Mouse (Mus musculus) limb, embryonic 10.5 days (tissue): ENCODE measurements around the gene Znhit6. TPM values are rescaled to one million over a fixed set of nuclear protein-coding genes. Genes with fewer than 3 reads are reported as not detected.

ENCODE experiments used
- DNase-seq: peaks from one replicate; pipeline ENCODE4 v3.0.0-alpha.2; 2017; ENCODE audit warnings: low spot score
- H3K27ac ChIP-seq: fragments of 300-500 bp; sonication (generic); 2 replicates; pipeline ENCODE4 v1.5.1; 2016; ENCODE audit warnings: mild to moderate bottlenecking
- H3K27me3 ChIP-seq: fragments of 300-500 bp; sonication (generic); 2 replicates; pipeline ENCODE4 v1.6.1; 2016; ENCODE audit warnings: low read depth, mild to moderate bottlenecking; ENCODE audit not compliant: poor library complexity, severe bottlenecking
- H3K36me3 ChIP-seq: fragments of 300-500 bp; sonication (generic); 2 replicates; pipeline ENCODE4 v1.6.1; 2016; ENCODE audit warnings: mild to moderate bottlenecking, moderate library complexity
- H3K4me1 ChIP-seq: fragments of 300-500 bp; sonication (generic); 2 replicates; pipeline ENCODE4 v1.6.1; 2016
- H3K4me3 ChIP-seq: fragments of 300-500 bp; sonication (generic); 2 replicates; pipeline ENCODE4 v1.5.1; 2016; ENCODE audit warnings: mild to moderate bottlenecking, moderate library complexity
- H3K9me3 ChIP-seq: fragments of 300-500 bp; sonication (generic); replicated peaks from 2 replicates; pipeline ENCODE4 v1.6.1; 2016; ENCODE audit warnings: mild to moderate bottlenecking
- WGBS: fragments of 180-500 bp; shearing (Covaris S2); methylation state at CpG from one replicate; pipeline ENCODE4 v1.1.7; 2016; 5-methylcytosine and 5-hydroxymethylcytosine counted together
- polyA plus RNA-seq: library from polyadenylated mRNA; unstranded; fragments of >200 nt; fragmentation: Nextera tagmentation; extraction: Ambion mirVana; gene quantifications from 2 replicates; pipeline ENCODE4 v1.2.1, GENCODE M21; 2016

Znhit6 gene
- polyA plus RNA-seq, 1 experiment from 2014 or later = 43.9 TPM

GRCm38 (mm10) chr3:145640583-145640982, 64.6 kb downstream of the Znhit6 start:
- H3K9me3 ChIP-seq = no peaks in the 10 kb centered on the region
- WGBS = 85% methylated on average over 4 of the region's 4 CpGs
- no peak for DNase-seq
- no peak overlapping the region for H3K27ac ChIP-seq
- H3K4me3 ChIP-seq = no peak overlapping the region
- H3K4me1 ChIP-seq = peaks cover 27% of the 10 kb centered on the region
- no peaks in the 10 kb centered on the region for H3K36me3 ChIP-seq
- H3K27me3 ChIP-seq = 0 out of 2 replicates have a peak, but pooled peaks cover 7% of the 10 kb centered on the region

- Histone ChIP-seq H3K4me3 (no peak overlapping the region), H3K9me3 (no peaks in the 10 kb centered on the region), H3K36me3 (no peaks in the 10 kb centered on the region), H3K27ac (no peak overlapping the region), H3K4me1 (peaks cover 29% of the 10 kb centered on the region), H3K27me3 (0 out of 2 replicates have a peak, but pooled peaks cover 7% of the 10 kb centered on the region)
- WGBS = 85% methylated on average over 5 of the region's 5 CpGs
- no peak for DNase-seq
These were observed 65.2 kb downstream of the Znhit6 start for GRCm38 (mm10) chr3:145641036-145641685.

- H3K27ac ChIP-seq = no peak overlapping the region
- 0 out of 2 replicates have a peak, but pooled peaks cover 7% of the 10 kb centered on the region for H3K27me3 ChIP-seq
- peaks cover 3% of the 10 kb centered on the region for H3K36me3 ChIP-seq
- no peaks in the 10 kb centered on the region for H3K9me3 ChIP-seq
- DNase-seq = no peak
- peaks cover 26% of the 10 kb centered on the region for H3K4me1 ChIP-seq
- 89% methylated on average over 3 of the region's 3 CpGs for WGBS
- H3K4me3 ChIP-seq = no peak overlapping the region
These were observed 65.9 kb downstream of the Znhit6 start for GRCm38 (mm10) chr3:145641878-145642277.

- 45% methylated on average over 11 of the region's 11 CpGs for WGBS
- 0 out of 2 replicates have a peak, but pooled peaks cover 6% of the 10 kb centered on the region for H3K27me3 ChIP-seq
- H3K36me3 ChIP-seq = peaks cover 13% of the 10 kb centered on the region
- H3K27ac ChIP-seq = peak overlapping the region; percentile 64
- no peak overlapping the region for H3K4me3 ChIP-seq
- H3K4me1 ChIP-seq = peaks cover 26% of the 10 kb centered on the region
- DNase-seq = no peak
- H3K9me3 ChIP-seq = no peaks in the 10 kb centered on the region
These were observed 66.9 kb downstream of the Znhit6 start for GRCm38 (mm10) chr3:145642861-145643260.

- Histone ChIP-seq H3K27ac (no peak overlapping the region), H3K36me3 (peaks cover 20% of the 10 kb centered on the region), H3K4me1 (peaks cover 34% of the 10 kb centered on the region), H3K27me3 (no peaks in the 10 kb centered on the region), H3K4me3 (no peak overlapping the region), H3K9me3 (no peaks in the 10 kb centered on the region)
- no peak for DNase-seq
- WGBS = 86% methylated on average over 6 of the region's 6 CpGs
These were observed 69.5 kb downstream of the Znhit6 start for GRCm38 (mm10) chr3:145645463-145645862.

- no peak overlapping the region for H3K27ac ChIP-seq
- no peaks in the 10 kb centered on the region for H3K27me3 ChIP-seq
- 71% methylated on average over 3 of the region's 3 CpGs for WGBS
- no peak overlapping the region for H3K4me3 ChIP-seq
- H3K4me1 ChIP-seq = peaks cover 39% of the 10 kb centered on the region
- peaks cover 20% of the 10 kb centered on the region for H3K36me3 ChIP-seq
- DNase-seq = no peak
- H3K9me3 ChIP-seq = no peaks in the 10 kb centered on the region
These were observed 70.0 kb downstream of the Znhit6 start for GRCm38 (mm10) chr3:145646009-145646408.

GRCm38 (mm10) chr3:145646666-145647065, 70.7 kb downstream of the Znhit6 start:
- Histone ChIP-seq H3K4me1 (peaks cover 46% of the 10 kb centered on the region), H3K9me3 (no peaks in the 10 kb centered on the region), H3K27me3 (no peaks in the 10 kb centered on the region), H3K4me3 (no peak overlapping the region), H3K27ac (no peak overlapping the region), H3K36me3 (peaks cover 20% of the 10 kb centered on the region)
- DNase-seq = no peak
- 86% methylated on average over 2 of the region's 2 CpGs for WGBS

- Histone ChIP-seq H3K4me3 (no peak overlapping the region), H3K27ac (no peak overlapping the region), H3K36me3 (peaks cover 20% of the 10 kb centered on the region), H3K27me3 (no peaks in the 10 kb centered on the region), H3K4me1 (peaks cover 50% of the 10 kb centered on the region), H3K9me3 (no peaks in the 10 kb centered on the region)
- DNase-seq = no peak
- 95% methylated on average over 18 of the region's 18 CpGs for WGBS
These were observed 71.4 kb downstream of the Znhit6 start for GRCm38 (mm10) chr3:145647416-145647815.

GRCm38 (mm10) chr3:145648097-145648931, 72.3 kb downstream of the Znhit6 start:
- 35% methylated on average over 26 of the region's 26 CpGs for WGBS
- H3K27ac ChIP-seq = peak overlapping the region; percentile 93
- DNase-seq = peak; percentile 64
- H3K36me3 ChIP-seq = peaks cover 20% of the 10 kb centered on the region
- H3K9me3 ChIP-seq = no peaks in the 10 kb centered on the region
- peaks cover 52% of the 10 kb centered on the region for H3K4me1 ChIP-seq
- no peaks in the 10 kb centered on the region for H3K27me3 ChIP-seq
- H3K4me3 ChIP-seq = peak overlapping the region; percentile 70

- peaks cover 57% of the 10 kb centered on the region for H3K4me1 ChIP-seq
- WGBS = under 1% methylated on average over 49 of the region's 49 CpGs
- DNase-seq = peak; percentile 79
- peak overlapping the region; percentile 93 for H3K27ac ChIP-seq
- H3K36me3 ChIP-seq = peaks cover 20% of the 10 kb centered on the region
- peak overlapping the region; percentile 70 for H3K4me3 ChIP-seq
- no peaks in the 10 kb centered on the region for H3K27me3 ChIP-seq
- no peaks in the 10 kb centered on the region for H3K9me3 ChIP-seq
These were observed 73.2 kb downstream of the Znhit6 start for GRCm38 (mm10) chr3:145648991-145649851.

GRCm38 (mm10) chr3:145649852-145650202, 73.8 kb downstream of the Znhit6 start, which contains the start of gene Ccn1:
Gene Ccn1, minus strand, starts transcription at chr3:145649981.
- Histone ChIP-seq H3K9me3 (no peaks in the 10 kb centered on the region), H3K36me3 (peaks cover 20% of the 10 kb centered on the region), H3K4me3 (peak within 1 kb of the TSS; percentile 70), H3K27me3 (no peaks in the 10 kb centered on the region), H3K27ac (peak within 1 kb of the TSS; percentile 93), H3K4me1 (peaks cover 60% of the 10 kb centered on the region)
- peak; percentile 88 for DNase-seq
- WGBS = under 1% methylated on average over 29 of the region's 29 CpGs

- H3K4me1 ChIP-seq = peaks cover 60% of the 10 kb centered on the region
- no peaks in the 10 kb centered on the region for H3K9me3 ChIP-seq
- DNase-seq = peak; percentile 67
- H3K4me3 ChIP-seq = peak overlapping the region; percentile 70
- H3K27me3 ChIP-seq = no peaks in the 10 kb centered on the region
- WGBS = under 1% methylated on average over 18 of the region's 18 CpGs
- peaks cover 20% of the 10 kb centered on the region for H3K36me3 ChIP-seq
- peak overlapping the region; percentile 93 for H3K27ac ChIP-seq
These were observed 74.5 kb downstream of the Znhit6 start for GRCm38 (mm10) chr3:145650298-145651011.
